Mouse (Mus musculus) heart, embryonic 12.5 days (tissue): ENCODE results near the gene Olfr1425. TPM values are rescaled to one million over a fixed set of nuclear protein-coding genes. Genes with fewer than 3 reads are reported as not detected.
"Not testable (repeated sequence)": the region's sequence is repeated elsewhere in the genome, so short reads cannot be mapped to it uniquely, and the experiment has no call there.

ENCODE experiments used
- ATAC-seq: fragments of 200-750 bp; cut with Nextera tagmentation; 2 replicates; pipeline ENCODE4 v1.8.0; 2017; ENCODE audit warnings: moderate TSS enrichment, moderate library complexity; ENCODE audit not compliant: insufficient number of reproducible peaks, low FRiP score
- H3K27ac ChIP-seq: fragments of 300-500 bp; sonication (generic); 2 replicates; pipeline ENCODE4 v1.5.1; 2016; ENCODE audit warnings: mild to moderate bottlenecking, moderate library complexity; ENCODE audit not compliant: poor library complexity, severe bottlenecking
- H3K27me3 ChIP-seq: fragments of 300-500 bp; sonication (generic); replicated peaks from 2 replicates; pipeline ENCODE4 v1.6.1; 2016; ENCODE audit warnings: mild to moderate bottlenecking, moderate library complexity
- H3K36me3 ChIP-seq: fragments of 300-500 bp; sonication (generic); 2 replicates; pipeline ENCODE4 v1.6.1; 2016; ENCODE audit warnings: mild to moderate bottlenecking, moderate library complexity
- H3K4me1 ChIP-seq: fragments of 300-500 bp; sonication (generic); replicated peaks from 2 replicates; pipeline ENCODE4 v1.6.1; 2016; ENCODE audit warnings: mild to moderate bottlenecking
- H3K4me2 ChIP-seq: fragments of 300-500 bp; sonication (generic); 2 replicates; pipeline ENCODE4 v1.6.1; 2016; ENCODE audit warnings: mild to moderate bottlenecking, moderate library complexity
- H3K4me3 ChIP-seq: fragments of 300-500 bp; sonication (generic); 2 replicates; pipeline ENCODE4 v1.5.1; 2016; ENCODE audit warnings: mild to moderate bottlenecking
- H3K9ac ChIP-seq: fragments of 300-500 bp; sonication (generic); 2 replicates; pipeline ENCODE4 v1.6.1; 2016; ENCODE audit warnings: mild to moderate bottlenecking, moderate library complexity
- H3K9me3 ChIP-seq: fragments of 300-500 bp; sonication (generic); replicated peaks from 2 replicates; pipeline ENCODE4 v1.6.1; 2016; ENCODE audit warnings: mild to moderate bottlenecking, moderate library complexity
- WGBS: fragments of 180-500 bp; shearing (Covaris S2); methylation state at CpG from one replicate; pipeline ENCODE4 v1.1.7; 2016; 5-methylcytosine and 5-hydroxymethylcytosine counted together
- polyA plus RNA-seq: library from polyadenylated mRNA; unstranded; fragments of >200 nt; fragmentation: Nextera tagmentation; extraction: Ambion mirVana; gene quantifications from 2 replicates; pipeline ENCODE4 v1.2.1, GENCODE M21; 2016

Gene Olfr1425
- not detected in 2 replicates for polyA plus RNA-seq

DNA sequence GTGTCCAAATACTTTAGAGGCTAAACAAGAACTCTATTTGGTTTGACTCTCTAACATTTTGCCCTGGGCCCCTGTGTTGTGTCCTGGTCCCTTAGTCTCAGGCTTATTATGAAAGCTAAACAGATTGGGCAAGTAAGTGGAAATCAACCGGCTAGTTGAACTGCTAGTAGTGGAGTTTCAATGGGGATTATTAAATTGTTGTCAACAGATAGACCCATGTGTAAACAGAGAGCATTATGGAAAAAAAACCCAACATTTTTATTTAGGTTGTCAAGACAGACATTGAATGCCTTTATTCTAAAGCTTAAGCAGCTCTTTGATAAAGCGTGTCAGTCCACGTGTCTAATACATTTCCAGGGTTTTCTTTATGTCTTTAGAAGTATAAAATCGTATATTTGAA, at the start of gene Olfr1425:
Gene Olfr1425 (minus strand): TSS at position 101 of the 400 bp plus-strand sequence.
- H3K4me2 ChIP-seq, H3K9ac ChIP-seq, H3K27ac ChIP-seq, H3K27me3 ChIP-seq, H3K4me3 ChIP-seq, H3K9me3 ChIP-seq, ATAC-seq, H3K4me1 ChIP-seq, H3K36me3 ChIP-seq: not testable (repeated sequence)
- 79% methylated on average over 4 of the region's 4 CpGs for WGBS

- H3K27ac ChIP-seq, result no peak within 1 kb of the TSS
- 65% methylated on average over 3 of the region's 3 CpGs for WGBS
- no peak within 1 kb of the TSS for H3K4me3 ChIP-seq
- H3K4me1 ChIP-seq, result no peaks in the 10 kb centered on the region
- no peak for ATAC-seq
- no peak within 1 kb of the TSS for H3K4me2 ChIP-seq
- no peaks in the 10 kb centered on the region for H3K36me3 ChIP-seq
- no peaks in the 10 kb centered on the region for H3K27me3 ChIP-seq
- no peaks in the 10 kb centered on the region for H3K9me3 ChIP-seq
- no peak within 1 kb of the TSS for H3K9ac ChIP-seq
Observed at GRCm38 (mm10) chr19:12123103-12123502, 45.6 kb upstream of the Olfr1425 start, which contains the start of gene Olfr76. TSS of gene Olfr76 (minus strand) at chr19:12123203.

DNA sequence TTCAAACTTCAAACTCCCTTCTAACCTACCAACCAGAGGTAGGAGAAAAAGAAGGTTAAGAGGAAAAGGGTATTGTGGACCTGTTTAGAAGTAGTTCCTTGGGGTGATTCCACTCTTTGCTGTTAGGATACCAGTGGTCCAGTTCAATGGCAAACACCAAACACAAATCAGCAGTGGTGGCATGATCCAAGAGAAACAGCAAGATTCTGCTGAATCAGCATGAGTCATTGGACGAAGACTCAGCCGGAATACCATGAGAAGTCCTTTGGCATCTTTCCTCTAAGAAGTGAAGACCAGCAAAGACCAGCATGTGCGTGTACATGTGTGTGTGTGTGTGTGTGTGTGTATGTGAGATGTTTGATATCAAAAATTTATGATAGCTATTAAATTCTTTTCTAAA, 38.9 kb upstream of the Olfr1425 start:
- ATAC-seq, result no peak
- Histone ChIP-seq H3K9ac (no peak overlapping the region), H3K27ac (no peak overlapping the region), H3K9me3 (no peaks in the 10 kb centered on the region), H3K4me1 (no peaks in the 10 kb centered on the region), H3K36me3 (no peaks in the 10 kb centered on the region), H3K4me3 (no peak overlapping the region), H3K27me3 (no peaks in the 10 kb centered on the region), H3K4me2 (no peak overlapping the region)
- 81% methylated on average over 3 of the region's 3 CpGs for WGBS

GRCm38 (mm10) chr19:12115797-12116196, 38.3 kb upstream of the Olfr1425 start, which contains the start of gene Olfr1428:
TSS of gene Olfr1428 (minus strand) at chr19:12115897.
- Histone ChIP-seq H3K36me3 (no peaks in the 10 kb centered on the region), H3K4me3 (no peak within 1 kb of the TSS), H3K4me2 (no peak within 1 kb of the TSS), H3K27me3 (no peaks in the 10 kb centered on the region), H3K4me1 (no peaks in the 10 kb centered on the region), H3K27ac (no peak within 1 kb of the TSS), H3K9me3 (no peaks in the 10 kb centered on the region), H3K9ac (no peak within 1 kb of the TSS)
- no peak for ATAC-seq
- WGBS, result 48% methylated on average over 1 of the region's 1 CpGs

DNA sequence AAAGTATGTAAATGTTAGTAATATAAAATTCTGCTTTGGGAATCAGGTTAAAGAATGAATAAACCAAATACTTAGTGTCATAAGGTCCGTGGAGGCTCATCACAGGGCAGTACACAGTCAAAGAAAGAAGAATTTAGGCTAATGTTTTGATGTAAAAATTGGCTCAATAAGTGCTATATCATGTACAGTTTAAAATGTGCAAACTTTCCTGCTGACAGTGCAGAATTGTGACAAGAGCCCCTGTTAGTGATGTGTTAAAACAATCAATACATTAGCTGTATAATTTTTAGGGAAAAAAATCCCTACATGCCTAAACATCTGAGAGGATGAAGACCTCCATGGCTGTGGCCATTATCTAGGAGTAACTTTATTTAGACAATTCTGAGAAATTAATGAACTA, 36.3 kb upstream of the Olfr1425 start:
- Histone ChIP-seq H3K9me3 (no peaks in the 10 kb centered on the region), H3K4me1 (no peaks in the 10 kb centered on the region), H3K27ac (no peak overlapping the region), H3K36me3 (no peaks in the 10 kb centered on the region), H3K4me3 (no peak overlapping the region), H3K4me2 (no peak overlapping the region), H3K27me3 (no peaks in the 10 kb centered on the region), H3K9ac (no peak overlapping the region)
- WGBS, result 59% methylated on average over 1 of the region's 1 CpGs
- no peak for ATAC-seq

DNA sequence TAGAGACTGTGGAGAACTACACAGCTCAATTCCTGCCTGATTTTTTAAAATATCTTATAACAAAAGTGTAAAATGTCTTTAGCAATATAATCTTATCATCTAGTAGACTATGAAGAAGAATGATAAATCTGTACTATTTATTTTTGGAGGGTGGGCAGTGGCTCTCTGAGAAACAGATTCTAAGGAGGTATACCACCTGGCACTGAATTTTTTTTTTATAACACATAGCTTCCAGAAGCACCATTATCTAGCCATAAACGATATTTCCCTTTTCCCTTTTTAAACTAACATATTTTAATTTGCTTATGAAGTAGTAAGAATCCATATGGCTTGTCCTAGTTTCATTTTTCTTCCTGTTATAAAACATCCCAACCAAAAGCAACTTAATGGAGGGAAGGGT, 27.0 kb upstream of the Olfr1425 start:
- no peak for ATAC-seq
- H3K27ac ChIP-seq, result no peak overlapping the region
- no peak overlapping the region for H3K9ac ChIP-seq
- no peaks in the 10 kb centered on the region for H3K4me1 ChIP-seq
- no peaks in the 10 kb centered on the region for H3K36me3 ChIP-seq
- no peaks in the 10 kb centered on the region for H3K9me3 ChIP-seq
- WGBS, result 52% methylated on average over 1 of the region's 1 CpGs
- no peak overlapping the region for H3K4me3 ChIP-seq
- no peaks in the 10 kb centered on the region for H3K27me3 ChIP-seq
- no peak overlapping the region for H3K4me2 ChIP-seq

DNA sequence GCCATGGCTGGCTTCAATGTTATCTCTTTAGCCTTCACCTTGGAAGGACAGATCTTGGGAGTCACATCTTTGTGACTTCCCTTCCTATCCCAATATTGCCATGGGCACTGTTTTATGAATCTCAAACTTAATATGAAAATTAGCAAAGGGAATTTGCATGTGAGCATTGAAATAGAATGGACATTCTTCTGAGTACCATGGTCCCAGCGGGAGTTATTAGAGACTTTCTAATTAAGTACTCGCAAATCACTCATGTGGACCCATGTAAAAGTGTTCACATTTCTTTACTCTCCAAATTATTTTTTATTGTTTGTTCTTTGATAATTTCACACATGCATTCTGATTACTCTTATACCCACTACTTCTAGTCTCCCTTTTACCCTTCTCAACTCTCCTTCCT, 25.7 kb upstream of the Olfr1425 start, which contains the start of gene Olfr1427:
Gene Olfr1427 (minus strand): TSS at position 101 of the 400 bp plus-strand sequence.
- WGBS, result 89% methylated on average over 2 of the region's 2 CpGs
- no peak within 1 kb of the TSS for H3K4me3 ChIP-seq
- ATAC-seq, result no peak

DNA sequence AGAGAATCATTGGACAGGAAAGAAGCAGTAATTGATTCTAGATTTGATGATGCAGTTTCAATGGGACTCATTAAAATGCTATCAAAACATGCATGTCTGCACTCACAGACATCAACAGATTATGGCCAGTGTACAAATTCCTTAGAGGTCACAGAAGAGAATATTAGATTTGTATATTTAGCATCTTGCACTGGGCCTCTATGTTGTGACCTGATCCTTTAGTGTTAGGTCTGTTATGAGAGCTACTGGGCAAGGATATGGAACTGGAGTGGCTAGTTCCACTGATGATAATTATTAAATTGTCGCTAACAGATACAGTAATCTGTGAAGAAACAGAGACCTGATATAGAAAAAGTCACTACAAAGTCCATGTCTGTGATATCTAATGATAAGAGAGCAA, 14.4 kb upstream of the Olfr1425 start, which contains the start of gene Olfr1426:
Gene Olfr1426 (minus strand): TSS at position 101 of the 400 bp plus-strand sequence.
- Histone ChIP-seq H3K27me3 (no peaks in the 10 kb centered on the region), H3K36me3 (no peaks in the 10 kb centered on the region), H3K4me3 (no peak within 1 kb of the TSS), H3K4me1 (no peaks in the 10 kb centered on the region), H3K9me3 (no peaks in the 10 kb centered on the region), H3K4me2 (no peak within 1 kb of the TSS), H3K27ac (no peak within 1 kb of the TSS), H3K9ac (no peak within 1 kb of the TSS)
- no peak for ATAC-seq
- WGBS, result 60% methylated on average over 1 of the region's 1 CpGs

More for the DNA sequence above, 25.7 kb upstream of the Olfr1425 start, which contains the start of gene Olfr1427:
- H3K27ac ChIP-seq, result no peak within 1 kb of the TSS
- no peak within 1 kb of the TSS for H3K4me2 ChIP-seq
- no peaks in the 10 kb centered on the region for H3K4me1 ChIP-seq
- H3K36me3 ChIP-seq, result no peaks in the 10 kb centered on the region
- no peaks in the 10 kb centered on the region for H3K27me3 ChIP-seq
- no peak within 1 kb of the TSS for H3K9ac ChIP-seq
- H3K9me3 ChIP-seq, result no peaks in the 10 kb centered on the region

GRCm38 (mm10) chr19:12069546-12069945, 8.0 kb downstream of the Olfr1425 start:
- not testable (repeated sequence) for ATAC-seq, H3K27ac ChIP-seq, H3K9ac ChIP-seq, H3K27me3 ChIP-seq, H3K4me3 ChIP-seq, H3K4me1 ChIP-seq, H3K36me3 ChIP-seq, H3K9me3 ChIP-seq, H3K4me2 ChIP-seq
- 80% methylated on average over 1 of the region's 1 CpGs for WGBS

- not testable (repeated sequence) for H3K27me3 ChIP-seq, H3K4me3 ChIP-seq, H3K9me3 ChIP-seq, H3K9ac ChIP-seq, H3K4me2 ChIP-seq, H3K27ac ChIP-seq, ATAC-seq, H3K36me3 ChIP-seq, H3K4me1 ChIP-seq
- 61% methylated on average over 1 of the region's 1 CpGs for WGBS
Observed at GRCm38 (mm10) chr19:12067806-12068205, 9.7 kb downstream of the Olfr1425 start.

DNA sequence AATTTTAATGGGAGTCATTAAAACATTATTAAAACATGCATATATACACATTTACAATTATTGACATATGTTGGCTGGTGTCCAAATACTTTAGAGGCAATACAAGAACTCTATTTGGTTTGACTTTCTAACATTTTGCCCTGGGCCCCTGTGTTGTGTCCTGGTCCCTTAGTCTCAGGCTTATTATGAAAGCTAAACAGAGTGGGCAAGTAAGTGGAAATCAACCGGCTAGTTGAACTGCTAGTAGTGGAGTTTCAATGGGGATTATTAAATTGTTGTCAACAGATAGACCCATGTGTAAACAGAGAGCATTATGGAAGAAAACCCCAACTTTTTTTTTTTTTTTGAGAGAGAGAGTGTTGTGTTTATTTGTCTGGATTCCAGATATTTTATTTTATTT, 14.9 kb downstream of the Olfr1425 start, which contains the start of gene Olfr1424:
Gene Olfr1424 (minus strand): TSS at position 101 of the 400 bp plus-strand sequence.
- H3K4me2 ChIP-seq, ATAC-seq, H3K4me3 ChIP-seq, H3K4me1 ChIP-seq, H3K27me3 ChIP-seq, H3K27ac ChIP-seq, H3K9ac ChIP-seq, H3K9me3 ChIP-seq, H3K36me3 ChIP-seq: not testable (repeated sequence)
- WGBS, result 89% methylated on average over 1 of the region's 1 CpGs

DNA sequence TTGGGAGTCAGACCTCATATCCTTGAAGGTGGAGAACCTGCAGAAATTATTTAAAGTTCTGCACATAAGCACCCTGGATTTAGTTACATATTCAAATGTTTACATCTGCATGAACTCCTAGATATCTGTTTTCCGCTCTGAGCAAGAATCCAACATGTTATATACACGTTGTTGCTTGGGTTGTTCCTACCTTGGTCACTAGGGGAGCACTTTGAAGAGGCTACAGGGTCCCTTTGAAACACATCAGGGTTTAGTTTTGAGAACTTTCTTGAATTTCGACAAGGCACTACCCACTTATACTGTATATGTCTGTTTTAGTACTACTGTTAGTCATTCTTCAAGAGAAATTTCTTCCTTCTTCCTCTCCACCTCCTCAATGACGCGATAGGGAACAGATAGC, 34.4 kb downstream of the Olfr1425 start:
- no peak overlapping the region for H3K9ac ChIP-seq
- H3K4me3 ChIP-seq, result no peak overlapping the region
- H3K9me3 ChIP-seq, result no peaks in the 10 kb centered on the region
- no peak for ATAC-seq
- no peaks in the 10 kb centered on the region for H3K4me1 ChIP-seq
- H3K4me2 ChIP-seq, result no peak overlapping the region
- 77% methylated on average over 5 of the region's 5 CpGs for WGBS
- H3K36me3 ChIP-seq, result no peaks in the 10 kb centered on the region
- H3K27ac ChIP-seq, result no peak overlapping the region
- no peaks in the 10 kb centered on the region for H3K27me3 ChIP-seq
